In genomic region chr7:82811140-82811851, GRCm38 (mm10) we compare ENCODE assay signal across 8 mouse cellular contexts. TPM values are rescaled to one million over a fixed set of nuclear protein-coding genes. Genes with fewer than 3 reads are reported as not detected.
DNase-seq lines count a peak whose midpoint lies in the region; ATAC-seq and TF ChIP-seq lines count a peak whose summit lies in the region.

No protein-coding gene starts in this region.

- H3K4me2 ChIP-seq in kidney, embryonic 15.5 days: peak overlapping the region; percentile 48
- peak overlapping the region; percentile 50 for H3K4me2 ChIP-seq in neural tube, embryonic 13.5 days

- H3K4me3 ChIP-seq in kidney, adult 2 months (ENCODE audit: insufficient read depth, low read depth, low read length): no peak overlapping the region
- peak overlapping the region; percentile 34 for H3K4me3 ChIP-seq in forebrain, embryonic 10.5 days
- H3K4me3 ChIP-seq in kidney, embryonic 15.5 days (replicated peaks): no peak overlapping the region
- peak overlapping the region; percentile 19 for H3K4me3 ChIP-seq in neural tube, embryonic 13.5 days

- H3K9me3 ChIP-seq in forebrain, embryonic 10.5 days: no peaks in the 10 kb centered on the region
- no peaks in the 10 kb centered on the region for H3K9me3 ChIP-seq in kidney, embryonic 15.5 days (replicated peaks)
- H3K9me3 ChIP-seq in neural tube, embryonic 13.5 days: no peaks in the 10 kb centered on the region

- ATAC-seq in kidney, embryonic 15.5 days (replicated peaks; ENCODE audit: low FRiP score): peak; percentile 40; the same call in 1 of the 2 replicates
- peak; percentile 89 for ATAC-seq in neural tube, embryonic 13.5 days (ENCODE audit: low read depth)
- no peak for ATAC-seq in monocyte, adult 5-6 weeks (replicated peaks; ENCODE audit: insufficient number of reproducible peaks, low FRiP score, low TSS enrichment, poor library complexity, severe bottlenecking)

- no peak overlapping the region for H3K9ac ChIP-seq in kidney, embryonic 15.5 days
- H3K9ac ChIP-seq in neural tube, embryonic 13.5 days: peak overlapping the region; percentile 28; the same call in 1 of the 2 replicates

- no peak for TF ChIP-seq POLR2A in kidney, adult 2 months (IDR thresholded peaks at IDR 0.05; ENCODE audit: low read depth, low read length)

- no peaks in the 10 kb centered on the region for H3K4me1 ChIP-seq in kidney, adult 2 months (ENCODE audit: control insufficient read depth, insufficient read depth, low read length)
- H3K4me1 ChIP-seq in forebrain, embryonic 10.5 days: peaks cover 17% of the 10 kb centered on the region
- H3K4me1 ChIP-seq in kidney, embryonic 15.5 days: peaks cover 19% of the 10 kb centered on the region
- peaks cover 28% of the 10 kb centered on the region for H3K4me1 ChIP-seq in neural tube, embryonic 13.5 days (replicated peaks)

- peak; percentile 7 for DNase-seq in kidney, adult 2 months
- DNase-seq in kidney, adult 18-20 months: no peak
- DNase-seq in forebrain, embryonic 10.5 days (ENCODE audit: extremely low spot score, low spot score): no peak
- no peak for DNase-seq in layer of hippocampus, adult 18-20 months (ENCODE audit: low spot score in 2 of 2)
- no peak for DNase-seq in cerebellum, postnatal 10 days

- WGBS in kidney, adult 2 months: 43% methylated on average over 19 of the region's 19 CpGs
- 21% methylated on average over 19 of the region's 19 CpGs for WGBS in forebrain, embryonic 10.5 days
- 24% methylated on average over 19 of the region's 19 CpGs for WGBS in kidney, embryonic 15.5 days
- 11% methylated on average over 19 of the region's 19 CpGs for WGBS in neural tube, embryonic 13.5 days

- H3K27ac ChIP-seq in kidney, adult 2 months (ENCODE audit: insufficient read depth, low read depth, low read length): no peak overlapping the region
- H3K27ac ChIP-seq in forebrain, embryonic 10.5 days: peak overlapping the region; percentile 30
- H3K27ac ChIP-seq in kidney, embryonic 15.5 days: peak overlapping the region; percentile 30
- H3K27ac ChIP-seq in neural tube, embryonic 13.5 days (replicated peaks): peak overlapping the region; percentile 72

- TF ChIP-seq CTCF in kidney, adult 2 months (conservative IDR thresholded peaks at IDR 0.05; ENCODE audit: insufficient read depth, insufficient read length, low read depth, low read length): no peak

- no peaks in the 10 kb centered on the region for H3K36me3 ChIP-seq in kidney, adult 2 months (ENCODE audit: control insufficient read depth, insufficient read depth, low read length)
- no peaks in the 10 kb centered on the region for H3K36me3 ChIP-seq in forebrain, embryonic 10.5 days (replicated peaks)
- H3K36me3 ChIP-seq in kidney, embryonic 15.5 days: no peaks in the 10 kb centered on the region
- no peaks in the 10 kb centered on the region for H3K36me3 ChIP-seq in neural tube, embryonic 13.5 days

- no peaks in the 10 kb centered on the region for H3K27me3 ChIP-seq in kidney, adult 2 months (replicated peaks; ENCODE audit: control insufficient read depth, insufficient read depth, low read length)
- 0 out of 2 replicates have a peak, but pooled peaks cover 4% of the 10 kb centered on the region for H3K27me3 ChIP-seq in forebrain, embryonic 10.5 days (ENCODE audit: poor library complexity, severe bottlenecking)
- H3K27me3 ChIP-seq in kidney, embryonic 15.5 days: peaks cover 8% of the 10 kb centered on the region; the same call in 1 of the 2 replicates
- no peaks in the 10 kb centered on the region for H3K27me3 ChIP-seq in neural tube, embryonic 13.5 days

RNA-seq across cellular contexts. Expression of gene Mex3b, which starts 55.8 kb away (rescaled TPM):
- 3.7 and 4.7 TPM in 2 replicates for polyA plus RNA-seq in kidney, adult 2 months (2012; rRNA removed)
- 23.8 and 24.2 TPM in 2 replicates for polyA plus RNA-seq in forebrain, embryonic 10.5 days (2016; fragmentation: Nextera tagmentation; extraction: Ambion mirVana)
- polyA plus RNA-seq in kidney, embryonic 15.5 days (2015; fragmentation: Nextera tagmentation; extraction: Ambion mirVana): 11.1 and 11.3 TPM in 2 replicates
- 31.8 and 39.2 TPM in 2 replicates for polyA plus RNA-seq in neural tube, embryonic 13.5 days (2015; fragmentation: Nextera tagmentation; extraction: Ambion mirVana)
- total RNA-seq in monocyte, adult 5-6 weeks (2017): 3.3 to 3.8 TPM (median 3.8 TPM) in 3 replicates
- 10 to 100 TPM; 21.7 to 22.4 TPM for total RNA-seq in layer of hippocampus, adult 18-20 months (2021)

Comparison
In these comparisons a context has a peak if more than half of its experiments do, and no peak if none do; other contexts are left out.
1. H3K4me3 ChIP-seq: peak in forebrain, embryonic 10.5 days (single experiment) and neural tube, embryonic 13.5 days (single experiment); none in kidney, adult 2 months (single experiment) and kidney, embryonic 15.5 days (single experiment).